Mouse (Mus musculus) activated CD4-positive, CD25-positive, alpha-beta regulatory T cell, adult 4 months (primary cell): Measurements from ENCODE around the gene Mrpl39. TPM values are rescaled to one million over a fixed set of nuclear protein-coding genes. Genes with fewer than 3 reads are reported as not detected.

Source experiments
- ATAC-seq: one replicate; pipeline ENCODE4 v1.8.0; 2017
- polyA plus RNA-seq, 2 experiments: library from polyadenylated mRNA; unstranded; fragments of 100-300 nt; shearing (Covaris generic); gene quantifications; one replicate each; pipeline ENCODE4 v1.2.1; 2017

The Mrpl39 gene
- polyA plus RNA-seq: 10 to 100 TPM; 22.8 to 25.8 TPM

GRCm38 (mm10) chr16:84735166-84736105 lies at the start of gene Mrpl39:
TSS of gene Mrpl39 (minus strand) at chr16:84735742.
- peak; percentile 97 for ATAC-seq

GRCm38 (mm10) chr16:84784966-84785365 lies 49.4 kb upstream of the Mrpl39 start:
- no peak for ATAC-seq

GRCm38 (mm10) chr16:84783279-84783678 lies 47.7 kb upstream of the Mrpl39 start:
- no peak for ATAC-seq

- ATAC-seq: no peak
These were observed 44.2 kb upstream of the Mrpl39 start for GRCm38 (mm10) chr16:84779718-84780117.

- no peak for ATAC-seq
These were observed 43.5 kb upstream of the Mrpl39 start for GRCm38 (mm10) chr16:84778861-84779630.

- no peak for ATAC-seq
These were observed 42.9 kb upstream of the Mrpl39 start for GRCm38 (mm10) chr16:84778431-84778830.

- ATAC-seq: no peak
These were observed 40.7 kb upstream of the Mrpl39 start for GRCm38 (mm10) chr16:84776089-84776784.

GRCm38 (mm10) chr16:84775356-84775755 lies 39.8 kb upstream of the Mrpl39 start:
- no peak for ATAC-seq

- no peak for ATAC-seq
These were observed 39.3 kb upstream of the Mrpl39 start for GRCm38 (mm10) chr16:84774761-84775231.

GRCm38 (mm10) chr16:84774003-84774703 lies 38.6 kb upstream of the Mrpl39 start, which contains the start of gene Jam2:
TSS of gene Jam2 (plus strand) at chr16:84774123.
- ATAC-seq: peak; percentile 32

GRCm38 (mm10) chr16:84773268-84773861 lies 37.8 kb upstream of the Mrpl39 start:
- ATAC-seq: no peak

- ATAC-seq: no peak
These were observed 37.1 kb upstream of the Mrpl39 start for GRCm38 (mm10) chr16:84772496-84773267.

- ATAC-seq: no peak
These were observed 35.9 kb upstream of the Mrpl39 start for GRCm38 (mm10) chr16:84771461-84771860.

GRCm38 (mm10) chr16:84770891-84771290 lies 35.3 kb upstream of the Mrpl39 start:
- no peak for ATAC-seq

GRCm38 (mm10) chr16:84769619-84770464 lies 34.3 kb upstream of the Mrpl39 start:
- ATAC-seq: no peak

GRCm38 (mm10) chr16:84769182-84769581 lies 33.6 kb upstream of the Mrpl39 start:
- no peak for ATAC-seq

GRCm38 (mm10) chr16:84767956-84768355 lies 32.4 kb upstream of the Mrpl39 start:
- no peak for ATAC-seq

- ATAC-seq: no peak
These were observed 10.3 kb upstream of the Mrpl39 start for GRCm38 (mm10) chr16:84745721-84746306.
